Mouse (Mus musculus) liver, embryonic 11.5 days (tissue): Measurements from ENCODE around the gene Hipk1. TPM values are rescaled to one million over a fixed set of nuclear protein-coding genes. Genes with fewer than 3 reads are reported as not detected.
A peak's percentile ranks its signal among the peaks of the same experiment; 100 is the strongest.

ENCODE experiments used
- ATAC-seq: fragments of 200-750 bp; cut with Nextera tagmentation; replicated peaks from 2 replicates; pipeline ENCODE4 v1.8.0; 2017; ENCODE audit warnings: moderate number of reproducible peaks, mild to moderate bottlenecking, moderate TSS enrichment, moderate library complexity; ENCODE audit not compliant: low FRiP score
- DNase-seq: peaks from one replicate; pipeline ENCODE4 v3.0.0-alpha.2; 2017; ENCODE audit warnings: low spot score
- H3K27ac ChIP-seq: fragments of 300-500 bp; sonication (generic); 2 replicates; pipeline ENCODE4 v1.5.1; 2014; ENCODE audit warnings: mild to moderate bottlenecking, low read depth, low read length, control low read depth
- H3K27me3 ChIP-seq: fragments of 300-500 bp; sonication (generic); replicated peaks from 2 replicates; pipeline ENCODE4 v1.6.1; 2014; ENCODE audit warnings: low read length, mixed read lengths; ENCODE audit not compliant: control insufficient read depth, insufficient read depth
- H3K36me3 ChIP-seq: fragments of 300-500 bp; sonication (generic); 2 replicates; pipeline ENCODE4 v1.6.1; 2014; ENCODE audit warnings: mild to moderate bottlenecking, low read length, moderate library complexity, mixed read lengths; ENCODE audit not compliant: control insufficient read depth, insufficient read depth
- H3K4me1 ChIP-seq: fragments of 300-500 bp; sonication (generic); replicated peaks from 2 replicates; pipeline ENCODE4 v1.6.1; 2014; ENCODE audit warnings: low read length, mixed read lengths; ENCODE audit not compliant: control insufficient read depth, insufficient read depth
- H3K4me2 ChIP-seq: fragments of 300-500 bp; sonication (generic); 2 replicates; pipeline ENCODE4 v1.6.1; 2014; ENCODE audit warnings: mild to moderate bottlenecking, control low read depth, moderate library complexity
- H3K4me3 ChIP-seq: fragments of 300-500 bp; sonication (generic); 2 replicates; pipeline ENCODE4 v1.5.1; 2014; ENCODE audit warnings: low read depth, low read length, control low read depth
- H3K9ac ChIP-seq: fragments of 300-500 bp; sonication (generic); 2 replicates; pipeline ENCODE4 v1.6.1; 2014; ENCODE audit warnings: low read depth, low read length, control low read depth
- H3K9me3 ChIP-seq: fragments of 300-500 bp; sonication (generic); 2 replicates; pipeline ENCODE4 v1.6.1; 2016; ENCODE audit warnings: low read length, inconsistent platforms, mixed read lengths; ENCODE audit not compliant: control insufficient read depth
- WGBS: fragments of 180-500 bp; shearing (Covaris S2); extraction: QIAGEN DNeasy Blood & Tissue Kit; methylation state at CpG from one replicate; pipeline ENCODE4 v1.1.7; 2014; 5-methylcytosine and 5-hydroxymethylcytosine counted together
- polyA plus RNA-seq: library from polyadenylated mRNA; unstranded; fragments of >200 nt; fragmentation: Nextera tagmentation; extraction: Ambion mirVana; gene quantifications from 2 replicates; pipeline ENCODE4 v1.2.1, GENCODE M21; 2014

The Hipk1 gene
- polyA plus RNA-seq, 1 experiment from 2014 or later: 15.7 TPM

DNA sequence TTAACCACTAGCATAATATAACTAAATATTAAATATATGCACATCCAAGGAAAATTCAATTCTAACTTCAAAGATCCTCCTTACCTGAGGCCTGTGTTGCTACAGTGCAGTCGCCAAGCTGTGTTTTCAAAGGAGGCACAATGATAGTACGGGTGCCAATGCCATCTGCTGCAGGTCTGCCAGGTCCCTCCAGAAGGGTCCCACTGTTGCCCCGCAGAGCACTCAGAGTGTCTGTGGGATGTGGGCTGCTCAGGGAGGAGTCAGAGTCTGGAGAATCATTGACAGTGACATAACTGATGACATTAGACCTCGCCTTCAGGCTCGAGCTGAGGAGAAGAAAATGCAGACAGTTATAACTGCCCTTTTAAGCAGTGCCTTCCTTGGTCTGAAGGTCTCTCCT is 44.7 kb downstream of the Hipk1 start:
- peaks cover 48% of the 10 kb centered on the region for H3K36me3 ChIP-seq
- no peaks in the 10 kb centered on the region for H3K27me3 ChIP-seq
- no peak for ATAC-seq

GRCm38 (mm10) chr3:103745001-103745770 is 46.2 kb downstream of the Hipk1 start:
- 89% methylated on average over 14 of the region's 14 CpGs for WGBS
- no peak overlapping the region for H3K4me3 ChIP-seq
- ATAC-seq: no peak

More for the DNA sequence above, 44.7 kb downstream of the Hipk1 start:
- DNase-seq: no peak
- H3K4me2 ChIP-seq: no peak overlapping the region
- H3K4me3 ChIP-seq: no peak overlapping the region
- 84% methylated on average over 5 of the region's 5 CpGs for WGBS
- no peak overlapping the region for H3K9ac ChIP-seq
- no peaks in the 10 kb centered on the region for H3K9me3 ChIP-seq
- H3K27ac ChIP-seq: no peak overlapping the region
- no peaks in the 10 kb centered on the region for H3K4me1 ChIP-seq

DNA sequence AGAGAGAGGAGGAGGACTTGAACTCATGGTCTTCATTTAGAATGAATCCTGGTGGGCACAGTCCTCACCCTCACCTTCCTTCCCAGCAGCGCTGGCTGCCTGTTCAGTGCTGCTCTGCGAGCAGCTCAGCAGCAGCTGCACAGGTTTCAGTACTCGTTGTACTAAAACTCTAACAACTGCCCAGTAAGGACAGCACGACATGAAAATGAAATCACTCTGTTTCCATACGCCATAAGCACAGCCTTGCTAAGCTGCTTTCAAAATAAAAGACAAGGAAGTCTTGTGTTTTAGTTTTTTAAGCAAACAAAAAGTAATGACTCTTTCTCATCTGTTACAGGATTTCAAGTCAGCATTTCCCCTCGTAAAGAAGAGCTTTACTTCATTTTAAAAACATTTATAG is 48.2 kb downstream of the Hipk1 start:
- Histone ChIP-seq H3K4me2 (no peak overlapping the region), H3K27me3 (no peaks in the 10 kb centered on the region), H3K9me3 (no peaks in the 10 kb centered on the region), H3K27ac (no peak overlapping the region), H3K4me3 (no peak overlapping the region), H3K36me3 (peaks cover 25% of the 10 kb centered on the region), H3K4me1 (no peaks in the 10 kb centered on the region), H3K9ac (no peak overlapping the region)
- DNase-seq: no peak
- 94% methylated on average over 6 of the region's 6 CpGs for WGBS
- no peak for ATAC-seq

More at GRCm38 (mm10) chr3:103745001-103745770, 46.2 kb downstream of the Hipk1 start:
- Histone ChIP-seq H3K27me3 (no peaks in the 10 kb centered on the region), H3K9ac (no peak overlapping the region), H3K4me1 (no peaks in the 10 kb centered on the region), H3K4me2 (no peak overlapping the region), H3K36me3 (peaks cover 43% of the 10 kb centered on the region), H3K27ac (no peak overlapping the region), H3K9me3 (no peaks in the 10 kb centered on the region)
- no peak for DNase-seq

GRCm38 (mm10) chr3:103740342-103740741 is 51.0 kb downstream of the Hipk1 start:
- DNase-seq (no peak), ATAC-seq (no peak)
- no peak overlapping the region; the same call in 1 of the 2 replicates for H3K27ac ChIP-seq
- H3K4me1 ChIP-seq: peaks cover 8% of the 10 kb centered on the region; the same call in 1 of the 2 replicates
- no peak overlapping the region for H3K4me3 ChIP-seq
- no peak overlapping the region for H3K4me2 ChIP-seq
- no peak overlapping the region for H3K9ac ChIP-seq
- peaks cover 16% of the 10 kb centered on the region for H3K36me3 ChIP-seq
- H3K27me3 ChIP-seq: no peaks in the 10 kb centered on the region
- H3K9me3 ChIP-seq: no peaks in the 10 kb centered on the region
- WGBS: 60% methylated on average over 5 of the region's 5 CpGs

GRCm38 (mm10) chr3:103739329-103739728 is 52.0 kb downstream of the Hipk1 start, which contains the start of gene Gm10964:
Gene Gm10964, plus strand, starts transcription at chr3:103739366.
- WGBS: 92% methylated on average over 1 of the region's 1 CpGs
- peaks cover 6% of the 10 kb centered on the region for H3K36me3 ChIP-seq
- H3K9me3 ChIP-seq: no peaks in the 10 kb centered on the region

GRCm38 (mm10) chr3:103737778-103738571 is 53.4 kb downstream of the Hipk1 start, which contains the start of gene Olfml3:
Gene Olfml3, minus strand, starts transcription at chr3:103738001.
- Histone ChIP-seq H3K4me3 (peak within 1 kb of the TSS; percentile 34), H3K27me3 (no peaks in the 10 kb centered on the region), H3K4me2 (peak within 1 kb of the TSS; percentile 67), H3K9ac (no peak within 1 kb of the TSS), H3K4me1 (peaks cover 14% of the 10 kb centered on the region), H3K27ac (peak within 1 kb of the TSS; percentile 38; the same call in 1 of the 2 replicates), H3K36me3 (no peaks in the 10 kb centered on the region; the same call in none of the 2 replicates), H3K9me3 (no peaks in the 10 kb centered on the region)
- WGBS: under 1% methylated on average over 18 of the region's 18 CpGs
- ATAC-seq (peak; percentile 81), DNase-seq (peak; percentile 74)

More at GRCm38 (mm10) chr3:103739329-103739728, 52.0 kb downstream of the Hipk1 start, which contains the start of gene Gm10964:
- Histone ChIP-seq H3K4me3 (peak within 1 kb of the TSS; percentile 34), H3K4me1 (peaks cover 14% of the 10 kb centered on the region), H3K4me2 (peak within 1 kb of the TSS; percentile 67), H3K27ac (peak within 1 kb of the TSS; percentile 38; the same call in 1 of the 2 replicates), H3K9ac (no peak within 1 kb of the TSS), H3K27me3 (no peaks in the 10 kb centered on the region)
- DNase-seq (no peak), ATAC-seq (no peak)

DNA sequence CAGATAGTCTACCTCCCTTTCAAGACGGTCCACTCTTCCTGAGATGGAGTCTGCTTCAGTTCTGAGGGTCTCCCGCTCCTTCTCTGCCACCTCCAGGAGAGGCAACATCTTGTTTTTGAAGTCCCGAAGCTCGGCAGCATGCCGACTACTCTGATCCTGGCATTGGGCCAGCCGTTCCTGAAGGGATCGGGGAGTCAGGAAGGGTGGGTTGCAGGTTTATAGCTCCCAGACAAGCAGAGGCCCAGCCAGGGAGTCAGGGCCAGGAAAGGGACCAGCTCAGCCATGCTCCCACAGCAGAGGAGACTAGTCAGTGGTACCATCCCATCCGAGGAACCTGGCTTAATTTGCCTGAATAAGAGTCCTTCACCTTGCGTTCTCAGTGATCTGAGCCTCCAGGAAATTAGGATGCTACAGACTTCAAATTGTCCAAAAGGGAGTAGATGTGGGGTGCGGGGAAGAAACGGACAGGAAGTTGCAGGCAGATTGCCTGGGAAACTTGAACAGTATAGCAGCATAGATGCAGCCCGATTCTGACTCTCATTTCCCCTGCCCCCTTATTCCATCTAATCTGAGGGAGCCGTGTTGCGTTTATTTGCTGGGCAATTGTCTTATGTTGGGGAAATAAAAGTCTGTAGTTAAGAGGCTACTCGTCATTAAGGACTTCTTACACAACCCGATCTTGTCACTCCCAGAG is 54.2 kb downstream of the Hipk1 start:
- Histone ChIP-seq H3K27ac (peak overlapping the region; percentile 38; the same call in 1 of the 2 replicates), H3K9ac (no peak overlapping the region), H3K9me3 (no peaks in the 10 kb centered on the region), H3K4me1 (peaks cover 14% of the 10 kb centered on the region), H3K36me3 (no peaks in the 10 kb centered on the region; the same call in none of the 2 replicates), H3K4me2 (peak overlapping the region; percentile 67), H3K4me3 (peak overlapping the region; percentile 34), H3K27me3 (no peaks in the 10 kb centered on the region)
- 63% methylated on average over 16 of the region's 16 CpGs for WGBS
- ATAC-seq: 0 out of 2 replicates have a peak, but pooled peaks have one; percentile 5
- DNase-seq: no peak
